Comparison of ENCODE assay signal across 9 mouse cellular contexts in the genomic region with DNA sequence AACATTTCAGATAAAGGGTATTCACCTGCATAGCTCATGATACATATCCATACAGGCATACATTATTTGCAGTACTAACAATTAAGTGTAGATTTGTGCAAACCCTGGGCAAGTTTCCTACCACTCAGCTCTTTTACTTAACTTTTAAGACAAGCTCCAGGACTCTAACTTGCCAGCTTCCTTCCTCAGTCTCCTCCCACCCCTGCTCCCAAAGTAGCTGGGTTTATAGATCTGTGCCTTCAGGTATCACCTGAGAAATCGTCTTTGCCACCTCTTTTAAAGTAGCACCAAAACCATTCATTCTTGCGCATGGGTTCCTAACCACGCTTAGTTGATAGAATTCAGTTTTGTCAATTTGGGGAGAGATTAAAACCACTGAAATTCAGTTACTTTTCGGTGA. TPM values are rescaled to one million over a fixed set of nuclear protein-coding genes. Genes with fewer than 3 reads are reported as not detected.
DNase-seq lines count a peak whose midpoint lies in the region; ATAC-seq and TF ChIP-seq lines count a peak whose summit lies in the region.
"Had no signal": no experiment of that assay in that cellular context is flagged by ENCODE, and none has a peak within 500 bp of the region (broad histone marks: within the 10 kb centered on the region; RNA-seq: fewer than 3 reads in every experiment).

No protein-coding gene starts in this region.

- WGBS in liver, embryonic 11.5 days = 57% methylated on average over 4 of the region's 4 CpGs
- 62% methylated on average over 4 of the region's 4 CpGs for WGBS in embryonic facial prominence, embryonic 11.5 days
- WGBS in intestine, postnatal 0 days = 58% methylated on average over 4 of the region's 4 CpGs
- 68% methylated on average over 4 of the region's 4 CpGs for WGBS in neural tube, embryonic 14.5 days

- no peaks in the 10 kb centered on the region for H3K9me3 ChIP-seq in liver, embryonic 11.5 days (ENCODE audit: control insufficient read depth, low read length)
- no peaks in the 10 kb centered on the region for H3K9me3 ChIP-seq in embryonic facial prominence, embryonic 11.5 days (replicated peaks; ENCODE audit: control insufficient read depth, low read length)
- no peaks in the 10 kb centered on the region for H3K9me3 ChIP-seq in intestine, postnatal 0 days (ENCODE audit: control insufficient read depth)
- no peaks in the 10 kb centered on the region for H3K9me3 ChIP-seq in neural tube, embryonic 14.5 days (ENCODE audit: control insufficient read depth, low read length)

- H3K4me1 ChIP-seq in liver, embryonic 11.5 days (replicated peaks; ENCODE audit: control insufficient read depth, insufficient read depth, low read length) = peaks cover 3% of the 10 kb centered on the region; the same call in 1 of the 2 replicates
- H3K4me1 ChIP-seq in embryonic facial prominence, embryonic 11.5 days (ENCODE audit: control insufficient read depth, insufficient read depth, low read length) = no peaks in the 10 kb centered on the region
- H3K4me1 ChIP-seq in intestine, postnatal 0 days (replicated peaks; ENCODE audit: control insufficient read depth, insufficient read depth, low read length) = no peaks in the 10 kb centered on the region
- peaks cover 15% of the 10 kb centered on the region; the same call in 1 of the 2 replicates for H3K4me1 ChIP-seq in neural tube, embryonic 14.5 days (ENCODE audit: control insufficient read depth, insufficient read depth, low read length)

- TF ChIP-seq CTCF in intestine, postnatal 0 days (IDR thresholded peaks at IDR 0.05; ENCODE audit: low read depth) = no peak

- no peak for DNase-seq in liver, embryonic 11.5 days (ENCODE audit: low spot score)
- no peak for DNase-seq in liver
- DNase-seq in embryonic facial prominence, embryonic 11.5 days (ENCODE audit: low spot score) = no peak
- DNase-seq in thymus, postnatal 36 days = no peak
- DNase-seq in left cerebral cortex, adult 18-20 months (ENCODE audit: low spot score in 2 of 2) = no peak
- DNase-seq in layer of hippocampus, postnatal 25 days (ENCODE audit: extremely low spot score in 1 of 2, low spot score in 1 of 2) = no peak
- DNase-seq: adrenal gland, postnatal 25 days had no signal

- H3K4me3 ChIP-seq in liver, embryonic 11.5 days (ENCODE audit: low read depth, low read length) = no peak overlapping the region; the same call in 1 of the 2 replicates
- 0 out of 2 replicates have a peak overlapping the region, but pooled peaks have one; percentile 6 for H3K4me3 ChIP-seq in embryonic facial prominence, embryonic 11.5 days (ENCODE audit: low read depth, low read length)
- H3K4me3 ChIP-seq in intestine, postnatal 0 days (ENCODE audit: low read depth, low read length) = no peak overlapping the region
- H3K4me3 ChIP-seq in neural tube, embryonic 14.5 days (ENCODE audit: low read depth, low read length) = peak overlapping the region; percentile 95; the same call in 1 of the 2 replicates

- H3K36me3 ChIP-seq in liver, embryonic 11.5 days (ENCODE audit: control insufficient read depth, insufficient read depth, low read length) = no peaks in the 10 kb centered on the region
- no peaks in the 10 kb centered on the region for H3K36me3 ChIP-seq in embryonic facial prominence, embryonic 11.5 days (replicated peaks; ENCODE audit: control insufficient read depth, insufficient read depth, low read depth, low read length)
- H3K36me3 ChIP-seq in intestine, postnatal 0 days (ENCODE audit: control insufficient read depth, insufficient read depth) = no peaks in the 10 kb centered on the region
- no peaks in the 10 kb centered on the region for H3K36me3 ChIP-seq in neural tube, embryonic 14.5 days (ENCODE audit: control insufficient read depth, insufficient read depth, low read length)

- no peak overlapping the region for H3K9ac ChIP-seq in liver, embryonic 11.5 days (ENCODE audit: low read depth, low read length)
- H3K9ac ChIP-seq in embryonic facial prominence, embryonic 11.5 days (replicated peaks; ENCODE audit: low read length) = no peak overlapping the region
- H3K9ac ChIP-seq in intestine, postnatal 0 days (ENCODE audit: low read depth, low read length) = no peak overlapping the region
- no peak overlapping the region for H3K9ac ChIP-seq in neural tube, embryonic 14.5 days (replicated peaks; ENCODE audit: low read depth, low read length)

- H3K27me3 ChIP-seq in liver, embryonic 11.5 days (replicated peaks; ENCODE audit: control insufficient read depth, insufficient read depth, low read length) = no peaks in the 10 kb centered on the region
- no peaks in the 10 kb centered on the region for H3K27me3 ChIP-seq in embryonic facial prominence, embryonic 11.5 days (ENCODE audit: control insufficient read depth, insufficient read depth, low read length)
- H3K27me3 ChIP-seq in intestine, postnatal 0 days (replicated peaks; ENCODE audit: control insufficient read depth, insufficient read depth, low read length) = no peaks in the 10 kb centered on the region
- 0 out of 2 replicates have a peak, but pooled peaks cover 2% of the 10 kb centered on the region for H3K27me3 ChIP-seq in neural tube, embryonic 14.5 days (ENCODE audit: control insufficient read depth, insufficient read depth, low read length)

- no peak for ATAC-seq in liver, embryonic 11.5 days (replicated peaks; ENCODE audit: low FRiP score)
- no peak for ATAC-seq in embryonic facial prominence, embryonic 11.5 days (replicated peaks; ENCODE audit: insufficient number of reproducible peaks, low FRiP score, low TSS enrichment, low read depth)
- no peak for ATAC-seq in intestine, postnatal 0 days
- no peak for ATAC-seq in neural tube, embryonic 14.5 days (ENCODE audit: low read depth)

- no peak overlapping the region for H3K27ac ChIP-seq in liver, embryonic 11.5 days (ENCODE audit: low read depth, low read length)
- no peak overlapping the region for H3K27ac ChIP-seq in embryonic facial prominence, embryonic 11.5 days (replicated peaks; ENCODE audit: low read depth, low read length)
- no peak overlapping the region for H3K27ac ChIP-seq in intestine, postnatal 0 days (ENCODE audit: low read depth, low read length)
- no peak overlapping the region for H3K27ac ChIP-seq in neural tube, embryonic 14.5 days (ENCODE audit: low read depth, low read length)

- H3K4me2 ChIP-seq in liver, embryonic 11.5 days = peak overlapping the region; percentile 67
- peak overlapping the region; percentile 37; the same call in 1 of the 2 replicates for H3K4me2 ChIP-seq in embryonic facial prominence, embryonic 11.5 days (ENCODE audit: low read depth, low read length)
- peak overlapping the region; percentile 89; the same call in 1 of the 2 replicates for H3K4me2 ChIP-seq in intestine, postnatal 0 days (replicated peaks; ENCODE audit: low read depth)
- H3K4me2 ChIP-seq in neural tube, embryonic 14.5 days (ENCODE audit: low read depth, low read length) = peak overlapping the region; percentile 56

RNA-seq across cellular contexts. Expression of a gene that starts 41.1 kb away (rescaled TPM):
- 21.9 and 26.6 TPM in 2 replicates for polyA plus RNA-seq in liver, embryonic 11.5 days (2014; fragmentation: Nextera tagmentation; extraction: Ambion mirVana)
- 83.6 and 96.2 TPM in 2 replicates for polyA plus RNA-seq in embryonic facial prominence, embryonic 11.5 days (2014; fragmentation: Nextera tagmentation; extraction: Ambion mirVana)
- 5.0 and 5.8 TPM in 2 replicates for polyA plus RNA-seq in intestine, postnatal 0 days (2015; fragmentation: Nextera tagmentation; extraction: Ambion mirVana)
- polyA plus RNA-seq in neural tube, embryonic 14.5 days (2014; fragmentation: Nextera tagmentation; extraction: Ambion mirVana) = 81.5 and 82.1 TPM in 2 replicates
- 100 to 1,000 TPM; 219 to 233 TPM for total RNA-seq in left cerebral cortex, adult 18-20 months (2021)
- total RNA-seq in layer of hippocampus, postnatal 25 days (2021) = 100 to 1,000 TPM in 1 of 2 experiments, 10 to 100 TPM in 1; 97.3 to 107 TPM

Comparison
In these comparisons a context has a peak if more than half of its experiments do, and no peak if none do; other contexts are left out.
1. H3K4me2 ChIP-seq: peak in every context shown above with its lines; median percentile 89 in intestine, postnatal 0 days; 67 in liver, embryonic 11.5 days; 56 in neural tube, embryonic 14.5 days; 37 in embryonic facial prominence, embryonic 11.5 days.
2. H3K4me3 ChIP-seq: peak in embryonic facial prominence, embryonic 11.5 days (single experiment) and neural tube, embryonic 14.5 days (single experiment); none in liver, embryonic 11.5 days (single experiment) and intestine, postnatal 0 days (single experiment).